Mouse (Mus musculus): ENCODE results near the gene Krr1. TPM values are rescaled to one million over a fixed set of nuclear protein-coding genes. Genes with fewer than 3 reads are reported as not detected.
"Not testable (repeated sequence)": the region's sequence is repeated elsewhere in the genome, so short reads cannot be mapped to it uniquely, and the experiment has no call there.

Gene Krr1
- polyA plus RNA-seq, 1 experiment from 2014 or later = 43.4 TPM

DNA sequence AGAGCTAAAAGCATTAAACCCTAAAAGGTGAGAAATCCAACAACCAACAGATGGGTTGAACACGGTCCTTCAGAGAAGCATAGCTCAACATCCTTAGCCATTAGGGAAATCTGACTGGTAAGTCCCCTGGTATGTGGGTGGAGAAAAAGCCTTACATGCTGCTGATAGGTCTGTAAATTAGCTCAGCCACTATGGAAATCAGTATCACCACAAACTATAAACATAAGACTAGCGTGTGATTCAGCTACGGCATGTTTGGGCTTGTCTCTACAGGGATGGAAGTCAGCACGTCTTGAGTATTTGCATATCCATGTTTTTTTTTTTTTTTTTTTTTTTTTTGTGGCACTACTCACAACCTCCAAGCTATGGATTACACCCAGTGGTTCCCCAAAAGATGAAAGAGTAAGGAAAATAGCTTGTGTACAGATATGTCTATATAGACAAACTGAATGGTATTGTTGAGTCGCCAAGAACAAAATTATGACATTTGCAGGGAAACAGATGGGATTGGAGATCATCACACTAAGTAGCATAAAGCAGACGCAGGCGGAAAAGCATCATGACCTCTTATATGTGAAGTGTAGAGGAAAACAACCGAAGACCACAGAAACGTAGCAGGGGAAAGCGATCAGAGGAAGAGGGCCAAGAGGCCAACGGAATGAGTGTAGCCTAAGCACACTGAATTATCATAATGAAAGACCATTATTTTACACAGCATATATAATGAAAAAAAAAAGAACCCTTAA, 23.5 kb downstream of the Krr1 start:
- Histone ChIP-seq H3K4me3 (no peak overlapping the region), H3K27ac (replicated peaks) (no peak overlapping the region), H3K9me3 (no peaks in the 10 kb centered on the region), H3K4me2 (no peak overlapping the region), H3K4me1 (replicated peaks) (no peaks in the 10 kb centered on the region), H3K9ac (no peak overlapping the region), H3K36me3 (no peaks in the 10 kb centered on the region), H3K27me3 (no peaks in the 10 kb centered on the region)
- 88% methylated on average over 11 of the region's 11 CpGs for WGBS
- no peak for ATAC-seq (ENCODE audit: low read depth)

DNA sequence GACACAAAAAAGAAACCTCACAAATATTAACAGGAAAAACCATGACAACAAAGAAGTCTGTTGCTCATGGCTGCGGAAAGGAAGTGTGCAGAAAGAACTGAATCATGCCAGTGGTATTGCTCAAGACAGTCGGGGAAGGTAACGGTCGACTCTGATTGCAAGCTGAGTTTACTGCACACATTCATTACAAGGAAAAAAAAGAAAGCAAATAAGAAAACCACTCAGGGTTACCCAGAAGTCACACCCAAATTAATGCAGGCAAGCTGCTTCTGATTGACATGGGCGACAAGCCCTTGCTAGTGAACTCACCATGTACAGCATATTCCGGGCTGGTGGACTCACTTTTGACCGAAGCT, 24.1 kb downstream of the Krr1 start:
- WGBS = 89% methylated on average over 7 of the region's 7 CpGs
- no peaks in the 10 kb centered on the region for H3K9me3 ChIP-seq
- no peaks in the 10 kb centered on the region for H3K36me3 ChIP-seq
- no peak overlapping the region for H3K27ac ChIP-seq (replicated peaks)
- H3K4me2 ChIP-seq = no peak overlapping the region
- no peaks in the 10 kb centered on the region for H3K27me3 ChIP-seq
- no peak overlapping the region for H3K9ac ChIP-seq
- ATAC-seq (ENCODE audit: low read depth) = no peak
- no peak overlapping the region for H3K4me3 ChIP-seq
- no peaks in the 10 kb centered on the region for H3K4me1 ChIP-seq (replicated peaks)

DNA sequence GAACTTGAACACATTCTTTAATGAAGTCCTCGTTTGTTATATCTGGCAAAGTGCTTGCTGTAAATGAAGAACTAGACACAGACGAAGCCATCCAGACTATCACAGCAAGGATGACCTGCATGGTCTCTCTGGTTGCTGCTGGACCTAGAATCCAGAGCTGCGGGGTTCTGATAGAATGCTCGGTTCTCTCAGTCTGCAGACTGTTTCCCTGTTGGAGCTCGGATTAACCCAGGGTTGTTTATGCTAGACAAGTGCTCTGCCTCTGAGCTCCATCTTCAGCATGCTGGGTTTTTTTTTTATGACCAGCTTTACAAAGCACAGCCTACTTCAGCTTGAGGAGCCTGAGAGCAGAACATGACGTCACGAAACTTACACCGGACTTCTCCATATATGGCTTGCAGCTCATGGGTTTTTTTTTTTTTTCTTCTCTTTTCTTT, 24.5 kb downstream of the Krr1 start:
- Histone ChIP-seq H3K4me1 (replicated peaks) (no peaks in the 10 kb centered on the region), H3K4me3 (no peak overlapping the region), H3K27ac (replicated peaks) (no peak overlapping the region), H3K9me3 (no peaks in the 10 kb centered on the region), H3K36me3 (no peaks in the 10 kb centered on the region), H3K4me2 (no peak overlapping the region), H3K27me3 (no peaks in the 10 kb centered on the region), H3K9ac (no peak overlapping the region)
- ATAC-seq (ENCODE audit: low read depth) = no peak
- WGBS = 78% methylated on average over 8 of the region's 8 CpGs

DNA sequence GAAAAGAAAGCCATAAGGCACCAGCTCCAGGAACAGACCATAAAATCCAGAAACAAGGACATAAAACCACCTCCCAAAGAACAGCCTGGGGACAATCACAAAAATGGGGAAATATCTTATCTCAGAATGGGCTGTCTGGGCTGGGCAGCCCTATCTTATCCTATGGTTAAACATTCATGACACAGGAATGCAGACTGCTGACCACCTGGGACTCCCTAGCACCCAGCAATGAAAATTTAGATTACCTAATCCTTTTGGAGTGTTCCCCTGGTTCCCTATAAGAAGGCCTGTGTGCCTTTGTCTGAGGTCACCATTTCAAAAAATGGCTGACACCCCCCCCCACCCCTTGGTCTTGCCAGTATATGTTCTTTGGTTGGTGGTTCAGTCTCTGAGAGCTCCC, 25.2 kb downstream of the Krr1 start:
- no peaks in the 10 kb centered on the region for H3K9me3 ChIP-seq

DNA sequence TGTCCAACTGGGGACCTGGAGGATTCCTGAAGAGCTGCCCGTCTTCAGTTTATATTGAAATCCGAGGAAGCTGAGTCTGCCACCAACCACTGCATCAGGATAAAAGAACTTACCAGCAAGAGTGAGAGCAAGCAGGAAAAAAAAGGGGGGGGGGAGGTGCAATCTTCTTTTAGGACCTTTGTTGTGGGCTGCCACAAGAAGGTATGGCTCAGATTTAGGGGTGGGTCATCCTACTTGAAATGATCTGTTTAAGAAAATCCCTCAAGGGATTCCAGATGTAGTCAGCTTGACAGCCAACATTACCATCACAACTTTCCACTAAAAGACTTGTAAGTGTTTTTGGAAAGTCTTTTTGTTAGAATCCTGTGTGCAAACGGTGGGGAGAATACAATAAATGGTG, 27.3 kb downstream of the Krr1 start:
- Histone ChIP-seq H3K9me3 (no peaks in the 10 kb centered on the region), H3K27me3 (no peaks in the 10 kb centered on the region), H3K4me2 (no peak overlapping the region), H3K36me3 (no peaks in the 10 kb centered on the region), H3K4me3 (no peak overlapping the region), H3K27ac (replicated peaks) (no peak overlapping the region), H3K9ac (no peak overlapping the region), H3K4me1 (replicated peaks) (no peaks in the 10 kb centered on the region)
- WGBS = 65% methylated on average over 3 of the region's 3 CpGs
- ATAC-seq (ENCODE audit: low read depth) = no peak

More for the DNA sequence above, 25.2 kb downstream of the Krr1 start:
- no peak overlapping the region for H3K9ac ChIP-seq
- no peak overlapping the region for H3K27ac ChIP-seq (replicated peaks)
- H3K36me3 ChIP-seq = no peaks in the 10 kb centered on the region
- no peaks in the 10 kb centered on the region for H3K27me3 ChIP-seq
- no peak overlapping the region for H3K4me2 ChIP-seq
- no peak for ATAC-seq (ENCODE audit: low read depth)
- H3K4me3 ChIP-seq = no peak overlapping the region
- no peaks in the 10 kb centered on the region for H3K4me1 ChIP-seq (replicated peaks)

DNA sequence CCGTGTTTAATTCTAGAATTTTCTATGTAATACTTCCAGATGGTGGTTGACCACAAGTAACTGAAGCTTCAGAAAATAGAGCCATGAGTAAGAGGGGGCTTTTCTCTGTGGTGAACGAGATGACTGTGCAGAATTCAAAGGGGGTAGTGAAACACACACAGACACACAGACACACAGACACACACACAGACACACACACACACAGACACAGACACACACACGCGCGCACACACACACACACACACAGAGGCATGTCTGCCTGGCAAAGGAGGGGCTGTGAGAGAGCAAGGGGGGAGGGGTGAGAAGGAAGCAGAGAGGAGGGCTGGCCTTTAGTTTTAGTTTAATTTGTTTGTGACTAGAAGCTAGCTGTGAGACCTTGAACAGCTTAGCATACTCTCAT, 28.1 kb downstream of the Krr1 start:
- Histone ChIP-seq H3K9me3 (no peaks in the 10 kb centered on the region), H3K9ac (no peak overlapping the region), H3K27ac (replicated peaks) (no peak overlapping the region), H3K4me2 (no peak overlapping the region), H3K36me3 (no peaks in the 10 kb centered on the region), H3K27me3 (no peaks in the 10 kb centered on the region), H3K4me1 (replicated peaks) (no peaks in the 10 kb centered on the region), H3K4me3 (no peak overlapping the region)
- WGBS = 83% methylated on average over 5 of the region's 5 CpGs
- no peak for ATAC-seq (ENCODE audit: low read depth)

DNA sequence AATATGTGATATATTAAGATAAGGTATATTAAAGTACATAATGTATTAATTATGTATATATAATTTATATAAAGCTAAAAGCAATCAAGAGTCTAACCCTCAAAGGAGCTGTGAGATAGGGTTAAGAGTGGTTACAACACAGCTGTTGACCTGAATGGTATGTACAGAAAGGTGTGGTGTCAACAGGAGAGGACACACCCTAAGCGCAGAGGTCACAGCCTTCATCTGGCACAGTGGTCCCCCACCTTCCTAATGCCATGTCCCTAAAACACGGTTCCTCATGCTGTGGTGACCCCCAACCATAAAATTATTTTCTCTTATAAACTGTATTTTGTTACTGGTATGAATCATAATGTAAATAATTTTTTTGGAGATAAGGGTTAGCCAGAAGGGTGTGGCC, 28.9 kb downstream of the Krr1 start:
- WGBS = 87% methylated on average over 2 of the region's 2 CpGs
- Histone ChIP-seq H3K9ac (no peak overlapping the region), H3K9me3 (no peaks in the 10 kb centered on the region), H3K4me2 (no peak overlapping the region), H3K4me1 (replicated peaks) (no peaks in the 10 kb centered on the region), H3K27ac (replicated peaks) (no peak overlapping the region), H3K27me3 (no peaks in the 10 kb centered on the region), H3K36me3 (no peaks in the 10 kb centered on the region), H3K4me3 (no peak overlapping the region)
- ATAC-seq (ENCODE audit: low read depth) = no peak

DNA sequence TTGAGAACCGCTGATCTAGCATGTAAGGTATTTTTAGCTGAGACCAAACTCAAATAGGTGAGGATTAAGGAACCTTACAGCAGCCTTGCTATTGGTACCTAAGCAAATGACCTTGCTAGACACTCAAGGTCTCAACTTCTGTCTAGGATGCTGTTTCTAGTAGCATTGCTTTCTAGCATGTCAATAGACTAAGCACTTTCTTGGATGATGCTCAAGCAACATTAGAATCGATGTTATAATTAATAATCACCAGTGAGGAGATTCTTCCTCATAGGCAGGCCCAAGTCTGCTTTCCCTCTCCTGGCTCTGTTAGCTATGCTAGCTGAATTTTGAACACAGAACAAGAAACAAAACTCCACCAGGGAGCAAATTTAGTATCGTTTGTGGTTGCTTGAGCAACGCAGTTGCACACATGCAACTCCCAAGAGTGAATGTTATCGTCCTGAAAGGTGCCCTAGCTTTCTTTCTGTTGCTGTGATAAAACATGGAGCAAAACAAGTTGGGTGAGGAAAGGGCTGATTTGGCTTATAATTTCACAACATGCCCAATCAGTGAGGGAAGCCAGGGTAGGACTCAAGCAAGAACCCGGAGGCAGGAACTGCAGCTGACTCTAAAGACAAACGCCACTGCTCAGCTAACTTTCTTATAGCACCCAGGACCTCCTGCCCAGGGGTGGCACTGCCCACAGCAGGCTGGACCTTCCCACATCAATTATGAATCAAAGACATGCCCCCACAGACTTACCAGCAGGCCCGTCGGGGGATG, 29.5 kb downstream of the Krr1 start:
- Histone ChIP-seq H3K4me2 (no peak overlapping the region), H3K36me3 (no peaks in the 10 kb centered on the region), H3K9ac (no peak overlapping the region), H3K4me1 (replicated peaks) (no peaks in the 10 kb centered on the region), H3K4me3 (no peak overlapping the region), H3K27me3 (no peaks in the 10 kb centered on the region), H3K9me3 (no peaks in the 10 kb centered on the region), H3K27ac (replicated peaks) (no peak overlapping the region)
- WGBS = 86% methylated on average over 9 of the region's 9 CpGs
- ATAC-seq (ENCODE audit: low read depth) = no peak

DNA sequence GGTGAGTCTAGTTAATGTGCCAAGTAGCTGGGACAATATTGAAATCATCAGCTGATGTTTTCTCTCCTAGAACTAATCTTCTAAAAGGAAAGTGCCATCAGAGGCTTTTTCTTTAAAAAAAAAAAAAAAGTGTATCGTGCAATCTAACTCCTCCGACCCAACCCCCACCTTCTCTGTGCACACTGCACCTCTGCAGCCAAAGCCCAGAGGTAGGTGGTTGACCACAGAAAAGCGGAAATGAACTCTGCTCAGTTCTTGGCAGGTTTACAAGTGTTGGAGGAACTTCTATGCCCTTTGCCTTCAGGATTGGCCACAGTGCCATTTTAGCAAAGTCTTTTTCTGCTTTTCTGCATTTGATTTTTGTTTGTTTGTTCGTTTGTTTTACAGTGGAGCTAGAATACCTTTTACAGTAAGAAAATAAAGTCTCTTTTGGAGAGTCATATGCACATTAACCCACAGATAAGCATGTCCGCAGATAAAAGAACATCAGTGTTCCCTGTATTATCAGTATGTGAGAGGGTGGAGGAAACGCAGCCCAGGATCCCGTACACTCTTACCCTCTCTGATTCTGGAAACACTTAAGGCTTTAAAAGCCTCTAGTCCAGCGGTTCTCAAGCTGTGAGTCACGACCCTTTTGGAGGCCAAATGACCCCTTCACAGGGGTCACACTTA, 30.2 kb downstream of the Krr1 start, which contains the start of gene Glipr1:
TSS of gene Glipr1 (minus strand) at position 88 of the 672 bp plus-strand sequence.
- no peaks in the 10 kb centered on the region for H3K4me1 ChIP-seq (replicated peaks)
- ATAC-seq (ENCODE audit: low read depth) = no peak
- 78% methylated on average over 9 of the region's 9 CpGs for WGBS
- no peaks in the 10 kb centered on the region for H3K27me3 ChIP-seq
- no peak within 1 kb of the TSS for H3K9ac ChIP-seq
- H3K9me3 ChIP-seq = no peaks in the 10 kb centered on the region
- no peaks in the 10 kb centered on the region for H3K36me3 ChIP-seq
- no peak within 1 kb of the TSS for H3K4me3 ChIP-seq
- no peak within 1 kb of the TSS for H3K27ac ChIP-seq (replicated peaks)
- no peak within 1 kb of the TSS for H3K4me2 ChIP-seq

DNA sequence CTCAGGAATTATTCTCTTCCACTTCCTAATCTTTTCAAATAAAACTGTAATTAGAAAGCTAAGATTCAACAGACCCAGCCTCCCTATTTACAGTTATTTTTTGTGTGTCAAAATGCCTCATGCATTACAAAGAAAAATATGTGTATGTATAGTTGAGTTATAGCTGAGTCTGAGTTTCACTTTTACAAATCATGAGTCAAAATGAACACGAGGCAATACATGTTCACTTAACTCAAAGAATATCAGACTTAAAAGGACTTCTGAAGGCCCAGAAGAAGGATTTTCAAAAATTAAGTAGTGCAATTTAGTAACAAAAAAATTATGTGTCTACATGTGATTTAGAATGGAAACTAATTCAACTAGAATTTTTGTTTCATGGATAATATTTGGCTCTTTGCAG, 37.0 kb downstream of the Krr1 start:
- not testable (repeated sequence) for H3K9ac ChIP-seq; H3K27me3 ChIP-seq; H3K4me2 ChIP-seq; H3K36me3 ChIP-seq; H3K9me3 ChIP-seq; H3K4me3 ChIP-seq; ATAC-seq (ENCODE audit: low read depth); H3K4me1 ChIP-seq (replicated peaks); H3K27ac ChIP-seq (replicated peaks)
- WGBS = 97% methylated on average over 1 of the region's 1 CpGs

DNA sequence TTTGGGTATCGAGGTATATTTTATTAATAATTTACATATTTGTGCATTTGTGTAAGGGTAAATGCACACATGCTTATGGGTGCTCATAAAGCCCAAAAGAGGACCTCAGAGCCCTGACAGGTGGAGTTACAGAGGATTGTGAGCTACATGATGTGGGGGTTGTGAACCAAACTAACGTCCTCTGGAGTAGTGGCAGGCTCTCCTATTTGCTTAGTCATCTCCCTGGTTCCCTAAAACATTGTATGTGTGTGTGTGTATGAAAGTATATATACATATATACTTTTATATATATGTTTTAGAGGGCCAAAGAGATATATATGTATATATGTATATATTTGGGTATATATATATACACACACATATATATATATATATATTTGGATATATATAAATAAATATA, 51.1 kb downstream of the Krr1 start:
- no peak for ATAC-seq (ENCODE audit: low read depth)
- H3K4me3 ChIP-seq = no peak overlapping the region
- 74% methylated on average over 2 of the region's 2 CpGs for WGBS
- H3K27me3 ChIP-seq = no peaks in the 10 kb centered on the region
- H3K9ac ChIP-seq = no peak overlapping the region
- H3K36me3 ChIP-seq = no peaks in the 10 kb centered on the region
- H3K4me2 ChIP-seq = no peak overlapping the region
- no peaks in the 10 kb centered on the region for H3K4me1 ChIP-seq (replicated peaks)
- H3K27ac ChIP-seq (replicated peaks) = no peak overlapping the region
- H3K9me3 ChIP-seq = no peaks in the 10 kb centered on the region

DNA sequence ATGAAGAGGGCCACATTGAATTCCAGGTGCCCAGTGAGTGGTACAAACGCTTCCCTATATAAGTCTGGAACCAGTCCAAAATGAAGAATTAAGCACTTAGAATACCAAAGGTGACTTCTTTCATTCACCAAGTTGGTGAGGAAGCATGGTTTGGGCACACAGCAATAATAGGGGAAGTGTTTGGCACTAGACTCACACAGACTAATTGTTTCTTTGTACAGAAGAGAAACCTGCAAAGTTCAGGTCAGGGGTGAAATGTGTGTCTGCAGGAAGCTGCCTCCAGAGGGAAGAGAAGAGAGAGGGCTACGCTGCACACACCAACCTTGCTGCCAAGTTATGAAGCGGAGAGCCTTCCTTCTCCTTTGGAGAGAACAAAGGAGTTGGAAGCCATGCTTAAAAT, 56.2 kb downstream of the Krr1 start:
- not testable (repeated sequence) for H3K9ac ChIP-seq; ATAC-seq (ENCODE audit: low read depth)
- 74% methylated on average over 3 of the region's 3 CpGs for WGBS

More for the DNA sequence above, 56.2 kb downstream of the Krr1 start:
- not testable (repeated sequence) for H3K27ac ChIP-seq (replicated peaks); H3K4me3 ChIP-seq; H3K4me1 ChIP-seq (replicated peaks); H3K9me3 ChIP-seq; H3K4me2 ChIP-seq; H3K27me3 ChIP-seq; H3K36me3 ChIP-seq

Data from neural tube, embryonic 13.5 days (tissue).